ENCODE assay signal across 13 mouse cellular contexts in genomic region chr11:98839402-98839801, GRCm38 (mm10). TPM values are rescaled to one million over a fixed set of nuclear protein-coding genes. Genes with fewer than 3 reads are reported as not detected.
A peak's percentile ranks its signal among the peaks of the same experiment; 100 is the strongest.
DNase-seq lines count a peak whose midpoint lies in the region; ATAC-seq and TF ChIP-seq lines count a peak whose summit lies in the region.
"Had no signal": no experiment of that assay in that cellular context is flagged by ENCODE, and none has a peak within 500 bp of the region (broad histone marks: within the 10 kb centered on the region; RNA-seq: fewer than 3 reads in every experiment).

No protein-coding gene starts in this region.

- H3K9ac ChIP-seq in lung, postnatal 0 days (replicated peaks; ENCODE audit: low read depth) = no peak overlapping the region
- no peak overlapping the region for H3K9ac ChIP-seq in stomach, embryonic 16.5 days (ENCODE audit: low read length)

- TF ChIP-seq POLR2A in cerebellum, adult 2 months (IDR thresholded peaks at IDR 0.05; ENCODE audit: borderline replicate concordance, insufficient read depth, low read length) = no peak

- no peak for TF ChIP-seq CTCF in cerebellum, adult 2 months (IDR thresholded peaks at IDR 0.05; ENCODE audit: borderline replicate concordance, insufficient read depth, low read depth, low read length)
- TF ChIP-seq CTCF in lung, postnatal 0 days (IDR thresholded peaks at IDR 0.05) = no peak

- no peak for ATAC-seq in lung, postnatal 0 days
- peak; percentile 69 for ATAC-seq in stomach, embryonic 16.5 days (ENCODE audit: insufficient read depth, low FRiP score)

- no peaks in the 10 kb centered on the region for H3K36me3 ChIP-seq in lung, postnatal 0 days (ENCODE audit: insufficient read depth, low read length)
- no peaks in the 10 kb centered on the region for H3K36me3 ChIP-seq in stomach, embryonic 16.5 days (ENCODE audit: control insufficient read depth, insufficient read depth, low read length)

- TF ChIP-seq EP300 in lung, postnatal 0 days (IDR thresholded peaks at IDR 0.05) = no peak

- H3K4me3 ChIP-seq in cerebellum, adult 2 months (replicated peaks; ENCODE audit: insufficient read depth, low read depth, low read length) = no peak overlapping the region
- no peak overlapping the region for H3K4me3 ChIP-seq in lung, postnatal 0 days (ENCODE audit: low read depth, low read length)
- no peak overlapping the region for H3K4me3 ChIP-seq in stomach, embryonic 16.5 days (replicated peaks; ENCODE audit: low read length)
- H3K4me3 ChIP-seq: forebrain, embryonic 10.5 days had no signal

- H3K27ac ChIP-seq in cerebellum, adult 2 months (ENCODE audit: insufficient read depth, low read length) = no peak overlapping the region
- H3K27ac ChIP-seq in lung, postnatal 0 days (ENCODE audit: low read length) = no peak overlapping the region
- H3K27ac ChIP-seq in stomach, embryonic 16.5 days (ENCODE audit: low read length) = peak overlapping the region; percentile 72
- H3K27ac ChIP-seq: forebrain, embryonic 10.5 days had no signal

- peak; percentile 40 to 48 for DNase-seq in cerebellum, adult 2 months
- DNase-seq in cerebellum, postnatal 14 days = no peak
- peak; percentile 56 to 67 for DNase-seq in lung, adult 18-20 months
- DNase-seq in lung, postnatal 0 days (ENCODE audit: low spot score) = no peak
- peak; percentile 34 for DNase-seq in kidney, adult 18-20 months
- no peak for DNase-seq in natural killer cell, adult 2 months (ENCODE audit: low spot score in 2 of 2)
- DNase-seq in right cerebral cortex, postnatal 14 days = no peak
- DNase-seq: adrenal gland, adult 8-10 months; gastrocnemius, postnatal 25 days; heart, postnatal 36 days; layer of hippocampus, postnatal 36 days had no signal

- no peaks in the 10 kb centered on the region for H3K27me3 ChIP-seq in cerebellum, adult 2 months (ENCODE audit: control insufficient read depth, insufficient read depth, low read length)
- H3K27me3 ChIP-seq in lung, postnatal 0 days (replicated peaks; ENCODE audit: insufficient read depth, low read length) = peaks cover 5% of the 10 kb centered on the region
- no peaks in the 10 kb centered on the region for H3K27me3 ChIP-seq in stomach, embryonic 16.5 days (ENCODE audit: control insufficient read depth, insufficient read depth, low read length)

- peaks cover 12% of the 10 kb centered on the region for H3K4me1 ChIP-seq in cerebellum, adult 2 months (ENCODE audit: control insufficient read depth, insufficient read depth, low read length)
- H3K4me1 ChIP-seq in lung, postnatal 0 days (ENCODE audit: insufficient read depth, low read depth, low read length) = 0 out of 2 replicates have a peak, but pooled peaks cover 4% of the 10 kb centered on the region
- peaks cover 14% of the 10 kb centered on the region; the same call in 1 of the 2 replicates for H3K4me1 ChIP-seq in stomach, embryonic 16.5 days (ENCODE audit: control insufficient read depth, insufficient read depth, low read length)

- H3K9me3 ChIP-seq in lung, postnatal 0 days (ENCODE audit: low read length) = no peaks in the 10 kb centered on the region
- no peaks in the 10 kb centered on the region for H3K9me3 ChIP-seq in stomach, embryonic 16.5 days (replicated peaks; ENCODE audit: control insufficient read depth, low read length)
- H3K9me3 ChIP-seq: forebrain, embryonic 10.5 days had no signal

- H3K4me2 ChIP-seq in lung, postnatal 0 days (replicated peaks; ENCODE audit: low read depth, low read length) = no peak overlapping the region
- peak overlapping the region; percentile 99 for H3K4me2 ChIP-seq in stomach, embryonic 16.5 days (ENCODE audit: low read depth, low read length)

- WGBS in cerebellum, adult 2 months = 37% methylated on average over 6 of the region's 6 CpGs
- 52% methylated on average over 6 of the region's 6 CpGs for WGBS in lung, postnatal 0 days
- WGBS in stomach, embryonic 16.5 days = 41% methylated on average over 6 of the region's 6 CpGs

RNA-seq across cellular contexts. Expression of gene Rapgefl1, which starts 2.8 kb away (rescaled TPM):
- 56.8 and 58.0 TPM in 2 replicates for polyA plus RNA-seq in cerebellum, adult 2 months (2012; rRNA removed)
- 1.1 and 1.5 TPM in 2 replicates for polyA plus RNA-seq in lung, postnatal 0 days (2015; fragmentation: Nextera tagmentation; extraction: Ambion mirVana)
- 6.5 and 7.8 TPM in 2 replicates for polyA plus RNA-seq in stomach, embryonic 16.5 days (2015; fragmentation: Nextera tagmentation; extraction: Ambion mirVana)

RNA-seq across cellular contexts. Expression of gene Wipf2, which starts 24.0 kb away (rescaled TPM):
- 25.8 and 27.3 TPM in 2 replicates for polyA plus RNA-seq in cerebellum, adult 2 months (2012; rRNA removed)
- 4.0 and 4.1 TPM in 2 replicates for polyA plus RNA-seq in lung, postnatal 0 days (2015; fragmentation: Nextera tagmentation; extraction: Ambion mirVana)
- 5.0 and 5.3 TPM in 2 replicates for polyA plus RNA-seq in stomach, embryonic 16.5 days (2015; fragmentation: Nextera tagmentation; extraction: Ambion mirVana)

RNA-seq across cellular contexts. Expression of gene Casc3, which starts 34.7 kb away (rescaled TPM):
- polyA plus RNA-seq in cerebellum, adult 2 months (2012; rRNA removed) = 55.5 TPM in 2 replicates
- polyA plus RNA-seq in lung, postnatal 0 days (2015; fragmentation: Nextera tagmentation; extraction: Ambion mirVana) = 22.7 and 22.9 TPM in 2 replicates
- polyA plus RNA-seq in stomach, embryonic 16.5 days (2015; fragmentation: Nextera tagmentation; extraction: Ambion mirVana) = 25.1 and 26.3 TPM in 2 replicates

RNA-seq across cellular contexts. Expression of gene Msl1, which starts 44.1 kb away (rescaled TPM):
- polyA plus RNA-seq in cerebellum, adult 2 months (2012; rRNA removed) = 99.1 and 103 TPM in 2 replicates
- 16.3 and 21.3 TPM in 2 replicates for polyA plus RNA-seq in lung, postnatal 0 days (2015; fragmentation: Nextera tagmentation; extraction: Ambion mirVana)
- 18.0 and 18.4 TPM in 2 replicates for polyA plus RNA-seq in stomach, embryonic 16.5 days (2015; fragmentation: Nextera tagmentation; extraction: Ambion mirVana)

Comparison
In these comparisons a context has a peak if more than half of its experiments do, and no peak if none do; other contexts are left out.
1. DNase-seq: peak in cerebellum, adult 2 months (2 of 2), lung, adult 18-20 months (2 of 2) and kidney, adult 18-20 months (single experiment); none in cerebellum, postnatal 14 days (0 of 2), lung, postnatal 0 days (single experiment), natural killer cell, adult 2 months (0 of 2) and right cerebral cortex, postnatal 14 days (single experiment).